Mouse (Mus musculus) adrenal gland, postnatal 36 days (tissue): ENCODE data around the gene Cmtm1. TPM values are rescaled to one million over a fixed set of nuclear protein-coding genes. Genes with fewer than 3 reads are reported as not detected.

ENCODE experiments used
- total RNA-seq, 2 experiments: library from RNA; stranded (reverse); gene quantifications; 2 replicates each; pipeline ENCODE4 v1.2.3; 2021

The Cmtm1 gene
- total RNA-seq, 2 experiments from 2014 or later: not detected

Other genes with a start within 250 kb of the Cmtm1 start
- 10 to 100 TPM; 44.1 to 61.4 TPM for gene Cdh5, start 208.5 kb downstream of the Cmtm1 start, total RNA-seq
- gene Bean1, start 139.7 kb downstream of the Cmtm1 start, total RNA-seq: 10 to 100 TPM in 1 of 2 experiments, 1 to 10 TPM in 1; 5.3 to 20.8 TPM
- 10 to 100 TPM; 79.2 to 80.0 TPM for gene Tk2, start 61.6 kb downstream of the Cmtm1 start, total RNA-seq
- 100 to 1,000 TPM in 1 of 2 experiments, 10 to 100 TPM in 1; 86.6 to 187 TPM for gene Cklf, start 59.3 kb downstream of the Cmtm1 start, total RNA-seq
- under 1 TPM; 0.89 to 0.92 TPM for gene Cmtm2a, start 17.0 kb downstream of the Cmtm1 start, total RNA-seq
- not detected for gene Gm45711, start 64 bp downstream of the Cmtm1 start, total RNA-seq
- gene Gm11020, start 11.4 kb upstream of the Cmtm1 start, total RNA-seq: not detected
- under 1 TPM in 1 of 2 experiments, not detected in 1; 0.46 TPM for gene Cmtm2b, start 12.1 kb upstream of the Cmtm1 start, total RNA-seq
- gene Cmtm3, start 29.3 kb upstream of the Cmtm1 start, total RNA-seq: 100 to 1,000 TPM in 1 of 2 experiments, 10 to 100 TPM in 1; 65.8 to 153 TPM
- gene Cmtm4, start 85.7 kb upstream of the Cmtm1 start, total RNA-seq: 10 to 100 TPM; 47.7 to 60.9 TPM
- gene Dync1li2, start 132.9 kb upstream of the Cmtm1 start, total RNA-seq: 100 to 1,000 TPM; 122 to 135 TPM
- not detected for gene Terb1, start 199.8 kb upstream of the Cmtm1 start, total RNA-seq
- 10 to 100 TPM; 36.4 to 38.4 TPM for gene Nae1, start 224.5 kb upstream of the Cmtm1 start, total RNA-seq
- gene Car7, start 224.5 kb upstream of the Cmtm1 start, total RNA-seq: 1 to 10 TPM; 1.5 to 4.1 TPM